Mouse (Mus musculus) E14TG2a.4 (cell line): ENCODE measurements around the gene Taf1a.

Source experiments
- H3K27me3 ChIP-seq: 2 replicates; pipeline ENCODE4 v1.6.1; 2014; ENCODE audit warnings: low read length, control low read depth; ENCODE audit not compliant: insufficient read depth
- H3K36me3 ChIP-seq: 2 replicates; pipeline ENCODE4 v1.6.1; 2014; ENCODE audit warnings: low read length, control low read depth; ENCODE audit not compliant: insufficient read depth
- H3K4me1 ChIP-seq: replicated peaks from 2 replicates; pipeline ENCODE4 v1.6.1; 2014; ENCODE audit warnings: low read depth, low read length, control low read depth
- H3K4me3 ChIP-seq: replicated peaks from 2 replicates; pipeline ENCODE4 v1.5.1; 2014; ENCODE audit warnings: mild to moderate bottlenecking, low read length
- H3K9me3 ChIP-seq: 2 replicates; pipeline ENCODE4 v1.6.1; 2014; ENCODE audit warnings: low read length, control low read depth
- CTCF ChIP-seq: conservative IDR thresholded peaks from 2 replicates; pipeline ENCODE4 v1.5.1; 2014; ENCODE audit warnings: low read length
- NANOG ChIP-seq: IDR thresholded peaks from 2 replicates; pipeline ENCODE4 v1.6.1; 2014; ENCODE audit warnings: borderline replicate concordance, low read length, mixed read lengths
- POU5F1 ChIP-seq: IDR thresholded peaks from 2 replicates; pipeline ENCODE4 v1.6.1; 2014; ENCODE audit warnings: low read length, borderline replicate concordance

Taf1a gene

DNA sequence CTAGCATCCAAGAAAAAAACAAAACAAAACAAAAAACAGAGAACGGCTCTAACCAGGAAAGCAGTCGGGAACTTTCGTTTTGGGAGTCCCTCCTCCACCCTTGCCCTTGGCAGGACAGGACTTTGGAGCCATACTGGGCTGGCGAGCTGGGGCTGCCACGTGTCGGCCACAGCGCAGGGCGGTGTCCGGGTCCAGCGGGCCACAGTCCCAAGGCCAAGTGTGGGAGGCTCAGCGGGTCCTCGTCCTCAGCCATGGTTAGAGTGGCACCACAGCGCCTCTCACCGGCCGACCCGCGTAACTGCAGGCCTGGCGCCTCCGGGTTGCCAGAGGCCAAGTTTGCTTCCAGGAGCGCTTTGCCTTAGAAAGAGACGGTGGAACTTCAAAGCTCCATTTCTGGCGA lies 50.3 kb downstream of the Taf1a start:
- Histone ChIP-seq H3K4me1 (peaks cover 15% of the 10 kb centered on the region), H3K27me3 (peaks cover 27% of the 10 kb centered on the region), H3K4me3 (no peak overlapping the region), H3K9me3 (no peaks in the 10 kb centered on the region), H3K36me3 (no peaks in the 10 kb centered on the region)
- TF ChIP-seq CTCF (peak; percentile 91), POU5F1 (no peak), NANOG (no peak)

DNA sequence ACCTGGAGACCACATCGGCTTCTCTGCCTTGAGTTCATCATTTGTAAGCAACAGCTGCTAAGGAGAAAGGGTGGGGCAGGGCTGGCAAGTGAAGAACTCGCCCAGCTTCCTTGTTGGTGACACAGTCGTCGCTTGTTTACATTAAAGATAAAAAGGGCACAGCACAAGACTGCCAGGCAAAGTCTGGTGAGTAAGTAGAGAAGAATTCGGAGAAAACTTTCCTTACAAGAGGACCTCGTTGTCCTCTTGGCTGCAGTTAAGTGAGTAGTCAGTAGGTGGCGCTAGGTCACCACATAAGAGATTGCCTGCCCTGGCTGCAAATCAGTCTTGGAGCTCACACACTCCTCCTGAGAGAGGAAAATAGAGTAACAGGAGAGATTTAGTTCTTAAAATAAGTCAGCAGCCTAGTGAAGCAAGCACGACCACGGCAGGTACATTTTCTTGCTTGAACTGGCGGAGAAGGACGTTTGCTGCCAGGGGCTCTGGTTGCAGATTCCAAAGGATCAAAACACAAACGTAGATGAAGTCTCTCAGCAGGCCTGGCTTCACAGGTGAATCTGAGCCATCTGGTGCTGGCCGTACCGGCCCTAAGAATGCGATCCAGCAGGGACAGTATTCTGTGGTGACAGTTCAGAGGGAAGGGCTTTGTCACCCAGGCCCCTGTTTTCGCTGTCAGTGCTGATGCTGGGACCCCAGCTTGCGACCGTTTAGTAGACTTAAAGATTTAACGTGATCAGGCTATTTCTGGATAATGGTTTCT lies 53.4 kb downstream of the Taf1a start:
- H3K9me3 ChIP-seq: peaks cover 6% of the 10 kb centered on the region
- H3K4me3 ChIP-seq: no peak overlapping the region
- no peaks in the 10 kb centered on the region for H3K36me3 ChIP-seq
- TF ChIP-seq POU5F1 (no peak), CTCF (peak; percentile 78)
- peaks cover 13% of the 10 kb centered on the region for H3K27me3 ChIP-seq
- peaks cover 15% of the 10 kb centered on the region for H3K4me1 ChIP-seq

DNA sequence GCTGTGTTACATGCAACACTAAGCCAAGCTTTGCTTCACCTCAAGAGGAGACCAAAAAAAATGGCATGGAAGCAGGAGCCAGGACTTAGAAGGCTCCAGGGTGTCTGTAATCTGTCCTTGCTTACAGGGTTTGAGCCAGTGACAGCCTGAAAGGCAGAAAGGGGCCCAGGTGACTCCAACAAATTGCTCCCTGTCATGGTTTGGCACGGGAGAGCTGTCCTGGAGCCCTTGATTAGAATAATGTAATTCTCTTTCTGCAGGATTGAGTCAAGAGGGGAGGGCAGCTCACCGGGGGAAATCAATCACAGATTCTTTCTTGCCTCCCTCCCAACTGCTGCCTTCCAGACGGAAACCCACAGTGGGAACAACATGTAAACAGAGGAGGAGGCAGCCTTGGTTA lies 64.3 kb downstream of the Taf1a start:
- Histone ChIP-seq H3K9me3 (peaks cover 11% of the 10 kb centered on the region), H3K4me1 (no peaks in the 10 kb centered on the region), H3K4me3 (no peak overlapping the region), H3K27me3 (no peaks in the 10 kb centered on the region), H3K36me3 (no peaks in the 10 kb centered on the region)
- no peak for TF ChIP-seq NANOG
- TF ChIP-seq POU5F1: no peak
- no peak for TF ChIP-seq CTCF
